Mouse (Mus musculus): ENCODE measurements around the gene Olfr96. TPM values are rescaled to one million over a fixed set of nuclear protein-coding genes. Genes with fewer than 3 reads are reported as not detected.
"Not testable (repeated sequence)": the region's sequence is repeated elsewhere in the genome, so short reads cannot be mapped to it uniquely, and the experiment has no call there.

The Olfr96 gene
- polyA plus RNA-seq (2012; rRNA removed), result not detected in 2 replicates

GRCm38 (mm10) chr17:37219846-37220245 is at the start of gene Olfr96:
Gene Olfr96 (plus strand): TSS chr17:37220146.
- DNase-seq (ENCODE audit: low read depth), result no peak

GRCm38 (mm10) chr17:37185474-37185873 is 34.5 kb upstream of the Olfr96 start:
- DNase-seq (ENCODE audit: low read depth), result no peak

- DNase-seq (ENCODE audit: low read depth), result no peak
Observed at GRCm38 (mm10) chr17:37190711-37191110, 29.2 kb upstream of the Olfr96 start.

- no peak for DNase-seq (ENCODE audit: low read depth)
Observed at GRCm38 (mm10) chr17:37193032-37193431, 26.9 kb upstream of the Olfr96 start.

GRCm38 (mm10) chr17:37193656-37194055 is 26.3 kb upstream of the Olfr96 start, which contains the start of gene Ubd:
Gene Ubd (plus strand): TSS chr17:37193892.
- DNase-seq (ENCODE audit: low read depth), result no peak

GRCm38 (mm10) chr17:37194782-37195181 is 25.2 kb upstream of the Olfr96 start:
- DNase-seq (ENCODE audit: low read depth), result no peak

- no peak for DNase-seq (ENCODE audit: low read depth)
Observed at GRCm38 (mm10) chr17:37196845-37197724, 22.9 kb upstream of the Olfr96 start.

GRCm38 (mm10) chr17:37200894-37201293 is 19.1 kb upstream of the Olfr96 start, which contains the start of gene Olfr94:
Gene Olfr94 (minus strand): TSS chr17:37200994.
- DNase-seq (ENCODE audit: low read depth), result no peak

- no peak for DNase-seq (ENCODE audit: low read depth)
Observed at GRCm38 (mm10) chr17:37203206-37203916, 16.6 kb upstream of the Olfr96 start.

- DNase-seq (ENCODE audit: low read depth), result no peak
Observed at GRCm38 (mm10) chr17:37203917-37204236, 16.1 kb upstream of the Olfr96 start.

- DNase-seq (ENCODE audit: low read depth), result no peak
Observed at GRCm38 (mm10) chr17:37210884-37211768, 8.8 kb upstream of the Olfr96 start.

GRCm38 (mm10) chr17:37213018-37213417 is 6.9 kb upstream of the Olfr96 start, which contains the start of gene Olfr95:
Gene Olfr95 (minus strand): TSS chr17:37213118.
- no peak for DNase-seq (ENCODE audit: low read depth)

- no peak for DNase-seq (ENCODE audit: low read depth)
Observed at GRCm38 (mm10) chr17:37218486-37218885, 1.5 kb upstream of the Olfr96 start.

GRCm38 (mm10) chr17:37221879-37222278 is 1.9 kb downstream of the Olfr96 start:
- no peak for DNase-seq (ENCODE audit: low read depth)

- not testable (repeated sequence) for DNase-seq (ENCODE audit: low read depth)
Observed at GRCm38 (mm10) chr17:37237230-37237629, 17.3 kb downstream of the Olfr96 start, which contains the start of gene Olfr97. Gene Olfr97 (minus strand): TSS chr17:37237330.

GRCm38 (mm10) chr17:37242198-37242597 is 22.3 kb downstream of the Olfr96 start:
- no peak for DNase-seq (ENCODE audit: low read depth)

- no peak for DNase-seq (ENCODE audit: low read depth)
Observed at GRCm38 (mm10) chr17:37246715-37247114, 26.8 kb downstream of the Olfr96 start.

- DNase-seq (ENCODE audit: low read depth), result no peak
Observed at GRCm38 (mm10) chr17:37249460-37249859, 29.5 kb downstream of the Olfr96 start.

GRCm38 (mm10) chr17:37250544-37250943 is 30.6 kb downstream of the Olfr96 start:
- no peak for DNase-seq (ENCODE audit: low read depth)

GRCm38 (mm10) chr17:37263626-37264025 is 43.7 kb downstream of the Olfr96 start, which contains the start of gene Olfr98:
Gene Olfr98 (minus strand): TSS chr17:37263749.
- no peak for DNase-seq (ENCODE audit: low read depth)

GRCm38 (mm10) chr17:37270058-37270701 is 50.2 kb downstream of the Olfr96 start, which contains the start of gene H2-M3:
Gene H2-M3 (plus strand): TSS chr17:37270220.
- DNase-seq (ENCODE audit: low read depth), result peak; percentile 19
